In genomic region chr3:153710545-153710944, GRCm38 (mm10) we compare ENCODE assay signal across 13 mouse cellular contexts.
"Had no signal": no experiment of that assay in that cellular context is flagged by ENCODE, and none has a peak within 500 bp of the region (broad histone marks: within the 10 kb centered on the region; RNA-seq: fewer than 3 reads in every experiment).

No protein-coding gene starts in this region.

- H3K4me2 ChIP-seq: liver, embryonic 11.5 days; liver, embryonic 15.5 days; midbrain, embryonic 15.5 days; neural tube, embryonic 13.5 days had no signal

- DNase-seq: kidney, postnatal 25 days; retina, postnatal 1 day; right cerebral cortex, postnatal 4 days; spleen, adult 18-20 months; thymus, adult 18-20 months; thymus, postnatal 14 days had no signal

- H3K4me3 ChIP-seq: left cerebral cortex, adult 2 months; limb, embryonic 10.5 days; liver, embryonic 15.5 days; midbrain, embryonic 10.5 days; midbrain, embryonic 15.5 days; neural tube, embryonic 13.5 days had no signal

- H3K27ac ChIP-seq: left cerebral cortex, adult 2 months; limb, embryonic 10.5 days; liver, embryonic 15.5 days; midbrain, embryonic 10.5 days; midbrain, embryonic 15.5 days; neural tube, embryonic 13.5 days had no signal

- ATAC-seq: midbrain, embryonic 15.5 days had no signal

- H3K9ac ChIP-seq: liver, embryonic 15.5 days; midbrain, embryonic 15.5 days; neural tube, embryonic 13.5 days had no signal

- H3K4me1 ChIP-seq: midbrain, embryonic 15.5 days; neural tube, embryonic 13.5 days had no signal

- H3K27me3 ChIP-seq: liver, embryonic 15.5 days; midbrain, embryonic 15.5 days; neural tube, embryonic 13.5 days had no signal

- H3K36me3 ChIP-seq: liver, embryonic 15.5 days; midbrain, embryonic 15.5 days; neural tube, embryonic 13.5 days had no signal

- H3K9me3 ChIP-seq: neural tube, embryonic 13.5 days had no signal
